Mouse (Mus musculus) bone marrow, adult 2 months (tissue): ENCODE results near the gene Nr1d1.

Experiments
- CTCF ChIP-seq: fragments of 200-500 bp; IDR thresholded peaks from 2 replicates; pipeline ENCODE4 v1.5.1; 2011; ENCODE audit warnings: low read length, control low read depth; ENCODE audit not compliant: control insufficient read depth, insufficient read depth
- POLR2A ChIP-seq: fragments of 200-500 bp; IDR thresholded peaks from 2 replicates; pipeline ENCODE4 v1.6.1; 2011; ENCODE audit warnings: low read depth, mild to moderate bottlenecking, control low read depth, low read length, borderline replicate concordance; ENCODE audit not compliant: control insufficient read depth

GRCm38 (mm10) chr11:98773635-98774295 is 1.4 kb downstream of the Nr1d1 start:
- 0 out of 2 replicates have a peak, but pooled peaks have one; percentile 16 for TF ChIP-seq POLR2A
- TF ChIP-seq CTCF, result no peak
